Mouse (Mus musculus): ENCODE data around the gene Ccdc189. TPM values are rescaled to one million over a fixed set of nuclear protein-coding genes. Genes with fewer than 3 reads are reported as not detected.
"Not testable (repeated sequence)": the region's sequence is repeated elsewhere in the genome, so short reads cannot be mapped to it uniquely, and the experiment has no call there.

Gene Ccdc189
- polyA plus RNA-seq (2012; rRNA removed) = 1.5 TPM in 2 replicates

GRCm38 (mm10) chr7:127588011-127588871, at the start of gene Ccdc189, which contains the start of gene Rnf40:
Ccdc189 (minus strand) TSS chr7:127588595.
Rnf40 (plus strand) TSS chr7:127588767.
- no peak for TF ChIP-seq CTCF (IDR thresholded peaks at IDR 0.05; ENCODE audit: extremely low read depth, insufficient read length, insufficient replicate concordance, low read depth, low read length)
- TF ChIP-seq POLR2A (IDR thresholded peaks at IDR 0.05; ENCODE audit: low read depth, low read length) = peak; percentile 24; the same call in 1 of the 2 replicates
- peak within 1 kb of the TSS; percentile 22 for H3K27ac ChIP-seq (ENCODE audit: insufficient read depth, low read depth, low read length)
- peaks cover 9% of the 10 kb centered on the region; the same call in 1 of the 2 replicates for H3K4me1 ChIP-seq (ENCODE audit: control insufficient read depth, insufficient read depth, insufficient read length, low read length)
- no peaks in the 10 kb centered on the region for H3K27me3 ChIP-seq (ENCODE audit: control insufficient read depth, insufficient read depth, low read length)
- WGBS = under 1% methylated on average over 50 of the region's 50 CpGs
- H3K36me3 ChIP-seq (ENCODE audit: control insufficient read depth, insufficient read depth, low read length) = peaks cover 36% of the 10 kb centered on the region
- peak within 1 kb of the TSS; percentile 91 for H3K4me3 ChIP-seq (ENCODE audit: low read depth, low read length)

DNA sequence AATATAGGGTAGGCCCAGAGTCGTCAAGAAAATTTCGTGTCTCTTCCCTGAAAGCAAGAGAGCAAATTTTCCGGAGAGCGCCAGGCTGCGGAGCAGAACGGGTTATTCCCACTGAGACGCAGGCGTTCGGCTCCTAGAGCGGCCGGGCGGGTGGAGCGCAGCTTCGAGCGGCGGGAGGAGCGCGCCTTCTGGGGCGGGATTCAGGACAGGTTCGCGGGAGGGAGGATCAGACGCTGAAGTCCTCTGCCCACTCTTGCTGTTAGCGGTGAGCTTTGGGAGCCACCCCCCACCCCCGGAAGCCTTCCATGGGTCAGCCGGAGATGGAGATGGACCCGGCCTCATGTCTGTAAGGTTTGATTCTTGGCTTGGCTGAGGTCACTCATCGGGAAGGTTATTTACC, 48.6 kb upstream of the Ccdc189 start:
- TF ChIP-seq POLR2A (IDR thresholded peaks at IDR 0.05; ENCODE audit: low read depth, low read length) = no peak
- TF ChIP-seq CTCF (IDR thresholded peaks at IDR 0.05; ENCODE audit: extremely low read depth, insufficient read length, insufficient replicate concordance, low read depth, low read length) = no peak
- Histone ChIP-seq H3K4me1 (ENCODE audit: control insufficient read depth, insufficient read depth, insufficient read length, low read length) (peaks cover 7% of the 10 kb centered on the region; the same call in 1 of the 2 replicates), H3K36me3 (ENCODE audit: control insufficient read depth, insufficient read depth, low read length) (no peaks in the 10 kb centered on the region), H3K27me3 (ENCODE audit: control insufficient read depth, insufficient read depth, low read length) (no peaks in the 10 kb centered on the region), H3K4me3 (ENCODE audit: low read depth, low read length) (peak overlapping the region; percentile 71), H3K27ac (ENCODE audit: insufficient read depth, low read depth, low read length) (no peak overlapping the region)
- 1% methylated on average over 27 of the region's 27 CpGs for WGBS

DNA sequence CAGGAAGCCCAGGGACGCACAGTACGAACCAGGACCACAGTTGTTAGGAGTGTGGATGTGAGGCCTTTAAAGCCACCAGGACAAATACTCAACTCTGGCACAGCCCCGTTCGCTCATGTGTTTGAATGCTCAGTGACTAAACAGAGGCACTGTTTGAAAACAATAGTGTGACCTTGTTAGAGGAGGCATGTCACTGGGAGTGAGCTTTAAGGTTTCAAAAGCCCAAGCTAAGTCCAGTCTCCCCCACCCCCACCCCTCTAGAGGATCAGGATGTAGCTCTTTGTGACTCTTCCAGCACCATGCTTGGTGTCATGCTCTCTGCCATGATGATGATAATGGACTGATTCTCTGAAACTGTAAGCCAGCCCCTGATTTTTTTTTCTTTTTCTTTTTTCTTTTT, 43.0 kb upstream of the Ccdc189 start:
- WGBS = 88% methylated on average over 4 of the region's 4 CpGs
- no peak for TF ChIP-seq POLR2A (IDR thresholded peaks at IDR 0.05; ENCODE audit: low read depth, low read length)
- TF ChIP-seq CTCF (IDR thresholded peaks at IDR 0.05; ENCODE audit: extremely low read depth, insufficient read length, insufficient replicate concordance, low read depth, low read length) = no peak
- Histone ChIP-seq H3K4me3 (ENCODE audit: low read depth, low read length) (no peak overlapping the region), H3K27me3 (ENCODE audit: control insufficient read depth, insufficient read depth, low read length) (no peaks in the 10 kb centered on the region), H3K27ac (ENCODE audit: insufficient read depth, low read depth, low read length) (no peak overlapping the region), H3K36me3 (ENCODE audit: control insufficient read depth, insufficient read depth, low read length) (no peaks in the 10 kb centered on the region), H3K4me1 (ENCODE audit: control insufficient read depth, insufficient read depth, insufficient read length, low read length) (no peaks in the 10 kb centered on the region)

GRCm38 (mm10) chr7:127628646-127629045, 40.3 kb upstream of the Ccdc189 start:
- Histone ChIP-seq H3K27ac (ENCODE audit: insufficient read depth, low read depth, low read length) (no peak overlapping the region), H3K27me3 (ENCODE audit: control insufficient read depth, insufficient read depth, low read length) (no peaks in the 10 kb centered on the region), H3K4me1 (ENCODE audit: control insufficient read depth, insufficient read depth, insufficient read length, low read length) (no peaks in the 10 kb centered on the region), H3K36me3 (ENCODE audit: control insufficient read depth, insufficient read depth, low read length) (no peaks in the 10 kb centered on the region), H3K4me3 (ENCODE audit: low read depth, low read length) (no peak overlapping the region)
- 73% methylated on average over 5 of the region's 5 CpGs for WGBS
- no peak for TF ChIP-seq POLR2A (IDR thresholded peaks at IDR 0.05; ENCODE audit: low read depth, low read length)
- TF ChIP-seq CTCF (IDR thresholded peaks at IDR 0.05; ENCODE audit: extremely low read depth, insufficient read length, insufficient replicate concordance, low read depth, low read length) = no peak

GRCm38 (mm10) chr7:127626471-127626870, 38.1 kb upstream of the Ccdc189 start:
- no peak overlapping the region for H3K27ac ChIP-seq (ENCODE audit: insufficient read depth, low read depth, low read length)
- H3K4me3 ChIP-seq (ENCODE audit: low read depth, low read length) = no peak overlapping the region
- H3K27me3 ChIP-seq (ENCODE audit: control insufficient read depth, insufficient read depth, low read length) = no peaks in the 10 kb centered on the region
- 86% methylated on average over 4 of the region's 4 CpGs for WGBS
- H3K4me1 ChIP-seq (ENCODE audit: control insufficient read depth, insufficient read depth, insufficient read length, low read length) = no peaks in the 10 kb centered on the region
- H3K36me3 ChIP-seq (ENCODE audit: control insufficient read depth, insufficient read depth, low read length) = no peaks in the 10 kb centered on the region
- no peak for TF ChIP-seq POLR2A (IDR thresholded peaks at IDR 0.05; ENCODE audit: low read depth, low read length)
- no peak for TF ChIP-seq CTCF (IDR thresholded peaks at IDR 0.05; ENCODE audit: extremely low read depth, insufficient read length, insufficient replicate concordance, low read depth, low read length)

GRCm38 (mm10) chr7:127626039-127626438, 37.6 kb upstream of the Ccdc189 start:
- H3K4me3 ChIP-seq (ENCODE audit: low read depth, low read length) = no peak overlapping the region
- WGBS = 96% methylated on average over 7 of the region's 7 CpGs
- no peaks in the 10 kb centered on the region for H3K27me3 ChIP-seq (ENCODE audit: control insufficient read depth, insufficient read depth, low read length)
- H3K36me3 ChIP-seq (ENCODE audit: control insufficient read depth, insufficient read depth, low read length) = no peaks in the 10 kb centered on the region
- H3K27ac ChIP-seq (ENCODE audit: insufficient read depth, low read depth, low read length) = no peak overlapping the region
- no peak for TF ChIP-seq POLR2A (IDR thresholded peaks at IDR 0.05; ENCODE audit: low read depth, low read length)
- TF ChIP-seq CTCF (IDR thresholded peaks at IDR 0.05; ENCODE audit: extremely low read depth, insufficient read length, insufficient replicate concordance, low read depth, low read length) = no peak
- no peaks in the 10 kb centered on the region for H3K4me1 ChIP-seq (ENCODE audit: control insufficient read depth, insufficient read depth, insufficient read length, low read length)

- 92% methylated on average over 7 of the region's 8 CpGs for WGBS
- H3K27ac ChIP-seq (ENCODE audit: insufficient read depth, low read depth, low read length); H3K36me3 ChIP-seq (ENCODE audit: control insufficient read depth, insufficient read depth, low read length): not testable (repeated sequence)
Observed at GRCm38 (mm10) chr7:127618402-127618801, 30.0 kb upstream of the Ccdc189 start.

More at GRCm38 (mm10) chr7:127618402-127618801, 30.0 kb upstream of the Ccdc189 start:
- not testable (repeated sequence) for H3K4me3 ChIP-seq (ENCODE audit: low read depth, low read length); H3K27me3 ChIP-seq (ENCODE audit: control insufficient read depth, insufficient read depth, low read length); H3K4me1 ChIP-seq (ENCODE audit: control insufficient read depth, insufficient read depth, insufficient read length, low read length)
